Mouse (Mus musculus) limb, embryonic 12.5 days (tissue): ENCODE measurements around the gene Nmur1. TPM values are rescaled to one million over a fixed set of nuclear protein-coding genes. Genes with fewer than 3 reads are reported as not detected.

Experiments used
- ATAC-seq: fragments of 200-750 bp; cut with Nextera tagmentation; 2 replicates; pipeline ENCODE4 v1.8.0; 2017; ENCODE audit warnings: low read depth, moderate TSS enrichment; ENCODE audit not compliant: insufficient number of reproducible peaks, insufficient read depth, low FRiP score, low TSS enrichment
- H3K27ac ChIP-seq: fragments of 300-500 bp; sonication (generic); 2 replicates; pipeline ENCODE4 v1.5.1; 2016; ENCODE audit warnings: mild to moderate bottlenecking, moderate library complexity
- H3K27me3 ChIP-seq: fragments of 300-500 bp; sonication (generic); 2 replicates; pipeline ENCODE4 v1.6.1; 2016; ENCODE audit warnings: mild to moderate bottlenecking, moderate library complexity
- H3K36me3 ChIP-seq: fragments of 300-500 bp; sonication (generic); 2 replicates; pipeline ENCODE4 v1.6.1; 2016; ENCODE audit warnings: mild to moderate bottlenecking, moderate library complexity
- H3K4me1 ChIP-seq: fragments of 300-500 bp; sonication (generic); replicated peaks from 2 replicates; pipeline ENCODE4 v1.6.1; 2016
- H3K4me2 ChIP-seq: fragments of 300-500 bp; sonication (generic); 2 replicates; pipeline ENCODE4 v1.6.1; 2016; ENCODE audit warnings: mild to moderate bottlenecking, moderate library complexity
- H3K4me3 ChIP-seq: fragments of 300-500 bp; sonication (generic); replicated peaks from 2 replicates; pipeline ENCODE4 v1.5.1; 2016; ENCODE audit warnings: mild to moderate bottlenecking
- H3K9ac ChIP-seq: fragments of 300-500 bp; sonication (generic); replicated peaks from 2 replicates; pipeline ENCODE4 v1.6.1; 2016; ENCODE audit warnings: mild to moderate bottlenecking, moderate library complexity
- H3K9me3 ChIP-seq: fragments of 300-500 bp; sonication (generic); 2 replicates; pipeline ENCODE4 v1.6.1; 2016; ENCODE audit warnings: mild to moderate bottlenecking, moderate library complexity
- WGBS: fragments of 180-500 bp; shearing (Covaris S2); methylation state at CpG from one replicate; pipeline ENCODE4 v1.1.7; 2016; 5-methylcytosine and 5-hydroxymethylcytosine counted together
- polyA plus RNA-seq: library from polyadenylated mRNA; unstranded; fragments of >200 nt; fragmentation: Nextera tagmentation; extraction: Ambion mirVana; gene quantifications from 2 replicates; pipeline ENCODE4 v1.2.1, GENCODE M21; 2016

Nmur1 gene
- polyA plus RNA-seq, 1 experiment from 2014 or later, result not detected

DNA sequence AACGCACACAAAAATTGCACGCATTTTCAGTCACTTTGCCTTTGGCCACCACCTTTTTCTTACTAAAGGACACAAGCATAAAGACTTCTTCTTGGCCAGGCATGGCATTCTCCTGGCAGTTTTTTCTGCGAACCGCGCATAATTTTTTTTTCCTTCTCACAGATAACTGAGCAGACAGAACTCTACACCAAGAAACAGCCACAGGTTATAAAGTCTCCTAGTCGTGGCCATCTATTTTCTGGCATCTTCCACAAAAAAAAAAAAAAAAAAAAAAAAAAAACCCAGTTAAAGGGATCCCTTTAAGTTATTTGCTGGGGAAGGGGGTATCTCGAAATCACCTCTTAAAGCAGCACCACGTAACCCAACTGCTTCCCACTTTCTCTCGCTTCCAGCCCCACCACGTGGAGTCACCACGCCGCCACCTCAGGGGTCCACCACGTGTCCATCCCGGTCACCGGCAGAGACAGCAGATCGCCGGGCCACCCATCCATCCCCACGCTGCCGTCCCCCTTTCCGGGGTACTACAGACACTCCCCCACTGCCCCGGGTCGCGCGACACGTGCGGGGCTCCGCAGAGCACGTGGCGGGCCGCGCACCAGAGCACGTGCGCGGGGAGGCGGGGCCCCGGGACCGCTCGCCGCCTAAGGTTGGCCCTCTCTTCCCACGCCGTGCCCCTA is 67.7 kb downstream of the Nmur1 start:
- H3K4me3 ChIP-seq, result peak overlapping the region; percentile 86
- H3K9ac ChIP-seq, result peak overlapping the region; percentile 96
- H3K4me2 ChIP-seq, result peak overlapping the region; percentile 79
- ATAC-seq, result no peak; the same call in 1 of the 2 replicates
- H3K27ac ChIP-seq, result peak overlapping the region; percentile 99
- H3K9me3 ChIP-seq, result no peaks in the 10 kb centered on the region
- H3K36me3 ChIP-seq, result peaks cover 44% of the 10 kb centered on the region
- no peaks in the 10 kb centered on the region for H3K27me3 ChIP-seq
- peaks cover 16% of the 10 kb centered on the region for H3K4me1 ChIP-seq
- under 1% methylated on average over 41 of the region's 41 CpGs for WGBS

DNA sequence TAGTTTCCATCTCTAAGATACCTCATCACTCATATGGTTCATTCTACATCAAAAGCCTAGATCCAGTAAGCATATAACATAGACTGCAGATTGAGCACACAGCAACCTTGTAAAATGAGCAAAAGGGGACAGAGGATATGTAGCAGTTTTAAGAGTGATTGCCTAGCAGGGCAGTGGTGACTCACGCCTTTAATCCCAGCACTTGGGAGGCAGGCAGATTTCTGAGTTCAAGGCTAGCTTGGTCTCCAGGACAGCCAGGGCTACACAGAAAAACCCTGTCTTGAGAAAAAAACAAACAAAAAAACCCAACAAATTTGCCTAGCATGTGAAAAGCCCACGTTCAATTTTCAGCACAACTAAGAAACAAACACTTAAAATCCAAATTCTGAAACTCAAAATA is 71.8 kb downstream of the Nmur1 start:
- H3K9ac ChIP-seq, result no peak overlapping the region
- H3K4me1 ChIP-seq, result peaks cover 7% of the 10 kb centered on the region
- H3K36me3 ChIP-seq, result peaks cover 84% of the 10 kb centered on the region
- WGBS, result 85% methylated on average over 2 of the region's 2 CpGs
- no peak overlapping the region for H3K27ac ChIP-seq
- H3K4me2 ChIP-seq, result no peak overlapping the region
- no peak overlapping the region for H3K4me3 ChIP-seq
- no peak for ATAC-seq
- no peaks in the 10 kb centered on the region for H3K27me3 ChIP-seq
- no peaks in the 10 kb centered on the region for H3K9me3 ChIP-seq

DNA sequence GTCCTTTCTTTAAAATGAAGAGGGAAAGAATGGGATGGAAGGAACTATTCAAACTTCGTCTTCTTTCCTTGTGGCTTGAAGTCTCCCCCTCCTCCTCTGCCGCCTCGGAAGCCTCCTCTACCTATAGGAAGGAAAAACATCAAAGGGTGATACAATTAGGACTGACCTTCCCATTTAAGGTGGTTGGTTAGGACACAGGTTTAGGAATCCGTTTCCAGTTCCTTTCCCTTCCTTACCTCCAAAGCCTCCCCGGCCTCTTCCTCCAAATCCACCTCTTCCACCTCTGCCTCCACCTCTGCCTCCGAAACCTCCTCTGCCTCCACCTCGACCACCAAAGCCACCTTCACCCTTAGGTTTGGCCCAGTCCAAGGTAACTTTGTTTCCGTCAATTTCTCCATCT is 75.5 kb downstream of the Nmur1 start:
- Histone ChIP-seq H3K36me3 (peaks cover 94% of the 10 kb centered on the region), H3K4me2 (no peak overlapping the region), H3K27me3 (no peaks in the 10 kb centered on the region), H3K9me3 (no peaks in the 10 kb centered on the region), H3K9ac (no peak overlapping the region), H3K27ac (no peak overlapping the region), H3K4me3 (no peak overlapping the region), H3K4me1 (no peaks in the 10 kb centered on the region)
- ATAC-seq, result no peak
- 90% methylated on average over 8 of the region's 8 CpGs for WGBS

DNA sequence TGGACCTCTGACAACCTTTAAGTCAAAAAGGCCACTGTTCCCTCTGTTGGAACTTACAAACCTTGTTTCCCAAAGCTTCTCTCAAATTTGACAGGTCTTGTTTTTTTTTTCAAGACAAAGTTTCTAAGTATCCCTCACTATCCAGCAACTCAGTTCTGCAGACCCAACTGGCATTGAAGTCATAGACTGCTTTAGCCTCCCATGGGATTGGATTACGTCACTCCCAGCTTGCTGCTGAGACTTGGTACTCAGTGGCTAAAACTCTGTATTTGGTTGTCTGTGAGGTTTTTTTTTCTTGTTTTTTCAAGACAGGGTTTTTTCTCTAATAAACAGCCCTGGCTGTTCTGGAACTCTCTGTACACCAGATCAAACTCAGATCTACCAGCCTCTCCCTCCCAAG is 76.3 kb downstream of the Nmur1 start:
- no peaks in the 10 kb centered on the region for H3K9me3 ChIP-seq
- 86% methylated on average over 1 of the region's 1 CpGs for WGBS
- H3K27ac ChIP-seq, result no peak overlapping the region
- H3K4me1 ChIP-seq, result no peaks in the 10 kb centered on the region
- no peak overlapping the region for H3K4me2 ChIP-seq
- H3K9ac ChIP-seq, result no peak overlapping the region
- no peak overlapping the region for H3K4me3 ChIP-seq
- ATAC-seq, result no peak
- H3K27me3 ChIP-seq, result no peaks in the 10 kb centered on the region
- H3K36me3 ChIP-seq, result peaks cover 85% of the 10 kb centered on the region

DNA sequence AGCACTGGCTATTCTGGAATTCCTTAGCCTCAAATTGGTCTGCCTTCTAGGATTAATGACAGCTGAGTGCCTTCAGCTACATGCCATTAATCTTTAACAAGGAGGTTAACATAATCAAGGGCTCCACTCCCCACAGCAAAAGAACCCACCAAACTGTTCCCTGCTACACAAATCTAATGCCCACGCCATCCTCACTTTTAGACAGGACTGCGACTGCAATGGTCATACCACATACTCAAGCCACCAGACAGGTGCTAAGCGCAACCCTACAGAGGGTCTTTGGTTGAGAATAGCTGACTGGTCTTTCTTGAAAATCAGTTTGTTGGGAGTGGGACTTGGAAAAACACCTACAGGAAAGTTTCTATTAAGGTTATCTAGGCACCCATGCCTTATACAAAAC is 76.8 kb downstream of the Nmur1 start:
- H3K9ac ChIP-seq, result no peak overlapping the region
- no peaks in the 10 kb centered on the region for H3K27me3 ChIP-seq
- no peak overlapping the region for H3K27ac ChIP-seq
- H3K4me1 ChIP-seq, result no peaks in the 10 kb centered on the region
- H3K36me3 ChIP-seq, result peaks cover 80% of the 10 kb centered on the region
- 91% methylated on average over 3 of the region's 3 CpGs for WGBS
- H3K9me3 ChIP-seq, result no peaks in the 10 kb centered on the region
- H3K4me2 ChIP-seq, result no peak overlapping the region
- ATAC-seq, result no peak
- no peak overlapping the region for H3K4me3 ChIP-seq

DNA sequence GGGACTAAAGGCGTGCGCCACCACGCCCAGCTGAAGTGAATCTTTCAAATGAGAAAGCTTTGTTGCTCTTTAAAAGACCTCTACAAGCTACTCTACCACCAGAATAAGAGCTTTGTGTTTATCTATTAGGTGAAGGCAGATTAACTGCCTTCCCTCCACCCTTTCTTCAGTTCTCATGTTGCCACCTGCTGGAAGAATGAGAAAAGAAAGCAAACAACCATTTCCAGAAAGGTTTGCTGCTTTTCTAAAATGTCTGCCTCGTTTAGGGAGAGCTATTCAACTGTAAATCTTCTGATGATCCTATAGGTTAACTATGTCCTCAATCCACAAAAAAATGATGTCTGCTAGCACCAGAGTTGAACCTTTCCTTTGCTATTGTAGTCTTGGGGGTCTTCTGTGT is 77.2 kb downstream of the Nmur1 start:
- no peak for ATAC-seq
- Histone ChIP-seq H3K4me1 (no peaks in the 10 kb centered on the region), H3K9me3 (no peaks in the 10 kb centered on the region), H3K27me3 (no peaks in the 10 kb centered on the region), H3K9ac (no peak overlapping the region), H3K4me3 (no peak overlapping the region), H3K36me3 (peaks cover 76% of the 10 kb centered on the region), H3K4me2 (no peak overlapping the region), H3K27ac (no peak overlapping the region)
- WGBS, result 76% methylated on average over 4 of the region's 4 CpGs

DNA sequence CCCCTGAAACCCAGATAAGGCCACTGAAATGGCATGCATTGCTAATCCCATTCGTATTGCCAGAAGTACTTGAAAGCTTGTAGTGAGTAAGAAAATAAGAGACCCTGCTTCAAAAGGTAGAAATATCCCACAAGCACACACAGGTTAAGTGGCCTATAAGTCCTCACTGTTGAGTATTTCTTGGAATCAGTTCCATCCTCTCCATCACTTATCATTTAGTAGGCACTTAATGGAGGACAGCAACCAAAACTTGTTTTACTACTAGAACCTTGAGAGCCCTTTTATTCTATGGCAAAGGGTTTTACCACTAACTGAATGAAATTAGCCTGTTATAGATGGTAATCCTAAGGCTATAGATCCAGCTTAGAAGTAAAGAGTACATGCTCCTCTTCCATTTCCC is 77.9 kb downstream of the Nmur1 start:
- ATAC-seq, result no peak
- Histone ChIP-seq H3K36me3 (peaks cover 69% of the 10 kb centered on the region), H3K9ac (no peak overlapping the region), H3K27me3 (no peaks in the 10 kb centered on the region), H3K27ac (no peak overlapping the region), H3K4me2 (no peak overlapping the region), H3K4me3 (no peak overlapping the region), H3K9me3 (no peaks in the 10 kb centered on the region), H3K4me1 (no peaks in the 10 kb centered on the region)
- 73% methylated on average over 1 of the region's 1 CpGs for WGBS

DNA sequence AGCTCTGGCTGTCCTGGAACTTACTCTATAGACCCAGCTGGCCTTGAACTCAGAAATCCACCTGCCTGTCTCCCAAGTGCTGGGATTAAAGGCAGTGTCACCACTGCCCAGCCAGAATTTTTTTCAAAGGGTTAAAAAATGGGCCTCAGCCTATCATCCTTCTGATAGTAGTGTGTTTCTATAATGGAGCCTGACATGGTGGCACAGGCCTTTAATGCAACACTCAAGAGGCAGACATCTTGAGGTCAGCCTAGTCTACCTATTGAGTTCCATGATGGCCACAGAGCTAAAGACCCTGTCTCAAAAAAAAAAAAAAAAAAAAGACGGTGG is 78.3 kb downstream of the Nmur1 start:
- WGBS, result 50% methylated on average over 1 of the region's 1 CpGs
- Histone ChIP-seq H3K4me2 (no peak overlapping the region), H3K4me1 (no peaks in the 10 kb centered on the region), H3K4me3 (no peak overlapping the region), H3K9ac (no peak overlapping the region), H3K9me3 (no peaks in the 10 kb centered on the region), H3K27ac (no peak overlapping the region), H3K36me3 (peaks cover 66% of the 10 kb centered on the region), H3K27me3 (no peaks in the 10 kb centered on the region)
- ATAC-seq, result no peak

DNA sequence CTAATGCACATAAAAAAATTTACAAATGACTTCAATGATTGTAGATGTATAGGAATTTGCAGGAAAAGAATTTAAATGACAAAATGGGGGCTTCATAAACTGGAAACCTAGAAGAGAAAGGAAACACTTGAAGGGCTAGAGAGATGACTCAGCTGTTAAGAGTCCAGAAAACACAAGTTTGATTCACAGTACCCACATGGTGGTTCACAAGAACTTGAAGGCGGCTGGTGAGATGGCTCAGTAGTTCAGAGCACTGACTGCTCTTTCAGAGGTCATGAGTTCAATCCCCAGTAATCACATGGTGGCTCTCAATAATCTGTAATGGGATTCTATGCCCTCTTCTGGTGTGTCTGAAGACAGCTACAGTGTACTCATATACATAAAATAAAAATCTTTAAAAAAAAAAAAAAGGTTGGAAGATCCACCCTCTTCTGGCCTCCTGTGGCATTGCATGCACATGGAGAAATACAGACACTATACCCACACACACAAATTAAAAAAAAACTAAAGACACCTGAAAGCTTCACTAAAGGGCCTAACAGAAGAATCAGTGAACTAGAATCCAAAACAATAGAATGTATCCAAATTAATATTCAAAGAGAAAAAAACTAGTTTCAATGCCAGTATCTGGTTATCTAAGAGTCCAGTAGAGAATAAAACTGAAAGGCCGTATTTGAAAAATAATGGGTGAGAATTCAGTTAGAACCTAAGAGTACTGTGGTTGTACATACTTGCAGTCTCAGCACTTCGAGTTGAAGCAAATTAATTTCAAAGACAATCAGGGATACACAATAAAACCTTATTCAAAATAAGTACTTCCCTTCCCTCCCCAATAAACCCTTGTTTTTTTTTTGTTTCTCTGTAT is 78.9 kb downstream of the Nmur1 start:
- no peak overlapping the region for H3K9ac ChIP-seq
- 84% methylated on average over 3 of the region's 3 CpGs for WGBS
- H3K27me3 ChIP-seq, result no peaks in the 10 kb centered on the region
- no peaks in the 10 kb centered on the region for H3K4me1 ChIP-seq
- no peak for ATAC-seq
- H3K4me2 ChIP-seq, result no peak overlapping the region
- no peak overlapping the region for H3K4me3 ChIP-seq
- no peaks in the 10 kb centered on the region for H3K9me3 ChIP-seq
- peaks cover 60% of the 10 kb centered on the region for H3K36me3 ChIP-seq
- H3K27ac ChIP-seq, result no peak overlapping the region

DNA sequence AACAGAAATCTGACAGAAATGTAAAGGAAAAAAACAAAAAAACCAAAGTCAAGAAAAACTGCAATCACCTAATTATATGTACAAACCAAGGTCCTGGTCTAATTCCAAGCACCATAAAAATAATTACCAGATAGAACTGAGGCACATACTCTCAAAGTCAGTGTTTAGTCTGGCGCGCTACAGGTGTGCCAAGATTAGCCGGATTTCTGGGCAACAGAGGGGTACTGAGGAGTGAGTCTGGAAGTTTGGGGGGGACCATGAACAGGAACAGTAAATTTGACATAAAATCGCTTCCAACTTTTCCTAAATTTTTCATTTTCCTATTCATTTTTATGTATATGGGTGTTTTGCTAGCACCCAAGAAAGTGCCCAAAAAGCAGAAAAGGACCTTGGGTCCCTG is 80.1 kb downstream of the Nmur1 start:
- Histone ChIP-seq H3K4me1 (no peaks in the 10 kb centered on the region), H3K36me3 (peaks cover 49% of the 10 kb centered on the region), H3K9ac (no peak overlapping the region), H3K9me3 (no peaks in the 10 kb centered on the region), H3K4me3 (no peak overlapping the region), H3K4me2 (no peak overlapping the region), H3K27ac (no peak overlapping the region), H3K27me3 (no peaks in the 10 kb centered on the region)
- WGBS, result 92% methylated on average over 4 of the region's 4 CpGs
- no peak for ATAC-seq

DNA sequence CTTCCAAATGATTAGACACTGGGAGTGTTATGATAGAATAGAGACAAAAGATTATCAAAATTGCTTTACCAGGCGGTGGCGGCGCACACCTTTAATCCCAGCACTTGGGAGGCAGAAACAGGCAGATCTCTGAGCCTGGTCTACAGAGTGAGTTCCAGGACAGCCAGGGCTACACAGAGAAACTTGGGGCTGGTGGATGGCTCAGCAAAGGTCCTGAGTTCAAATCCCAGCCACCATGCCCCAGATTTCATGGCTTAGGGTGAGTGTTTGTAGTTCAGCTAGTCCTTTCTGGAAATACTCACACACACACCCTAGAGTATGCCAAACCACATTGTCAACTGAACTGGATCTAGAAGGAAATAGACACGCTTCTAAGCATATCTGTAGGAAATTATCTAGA is 81.0 kb downstream of the Nmur1 start:
- no peak for ATAC-seq
- H3K9me3 ChIP-seq, result no peaks in the 10 kb centered on the region
- no peaks in the 10 kb centered on the region for H3K4me1 ChIP-seq
- H3K4me3 ChIP-seq, result no peak overlapping the region
- no peaks in the 10 kb centered on the region for H3K27me3 ChIP-seq
- no peak overlapping the region for H3K27ac ChIP-seq
- no peak overlapping the region for H3K4me2 ChIP-seq
- peaks cover 40% of the 10 kb centered on the region for H3K36me3 ChIP-seq
- no peak overlapping the region for H3K9ac ChIP-seq
- WGBS, result 96% methylated on average over 4 of the region's 4 CpGs
